Mouse (Mus musculus) testis, adult 2 months (tissue): ENCODE measurements around the gene Hoxa6.

ENCODE experiments used
- CTCF ChIP-seq: fragments of 200-500 bp; IDR thresholded peaks from 2 replicates; pipeline ENCODE4 v1.5.1; 2012; ENCODE audit warnings: low read depth, mild to moderate bottlenecking, inconsistent platforms, low read length, moderate library complexity; ENCODE audit not compliant: control insufficient read depth, insufficient read depth, insufficient replicate concordance
- POLR2A ChIP-seq: fragments of 200-500 bp; IDR thresholded peaks from 2 replicates; pipeline ENCODE4 v1.6.1; 2012; ENCODE audit warnings: low read depth, mild to moderate bottlenecking, inconsistent platforms, low read length, moderate library complexity; ENCODE audit not compliant: control insufficient read depth

GRCm38 (mm10) chr6:52160511-52161335 is 47.8 kb downstream of the Hoxa6 start:
- no peak for TF ChIP-seq CTCF
- no peak for TF ChIP-seq POLR2A
